Mouse (Mus musculus) left cerebral cortex, adult 2 months (tissue): ENCODE results near the gene Cfl1. TPM values are rescaled to one million over a fixed set of nuclear protein-coding genes. Genes with fewer than 3 reads are reported as not detected.
A peak's percentile ranks its signal among the peaks of the same experiment; 100 is the strongest.

ENCODE experiments used
- DNase-seq, 2 experiments: peaks; one replicate each; pipeline ENCODE4 v3.0.0; 2021 to 2022; ENCODE audit warnings: low spot score in 2 of 2, mixed read lengths in 1 of 2; ENCODE audit errors: extremely low spot score in 1 of 2
- H3K27ac ChIP-seq: fragments of 200-600 bp; 2 replicates; pipeline ENCODE4 v1.8.1; 2022
- H3K4me3 ChIP-seq: fragments of 200-600 bp; 2 replicates; pipeline ENCODE4 v1.8.1; 2022
- CTCF ChIP-seq: fragments of 200-600 bp; IDR thresholded peaks from 2 replicates; pipeline ENCODE4 v1.8.1; 2022; ENCODE audit warnings: antibody characterized with exemption, mild to moderate bottlenecking, moderate library complexity
- intact Hi-C: fragments of 180-260 bp; cut with DNase I; formaldehyde crosslinking; loops from one replicate; pipeline ENCODE4 v1.15.1; 2025
- total RNA-seq, 2 experiments: library from RNA; stranded (reverse); gene quantifications; 2 replicates each; pipeline ENCODE4 v1.2.3; 2021

Cfl1 gene
- total RNA-seq, 2 experiments from 2014 or later: 1,296 to 1,301 TPM

- intact Hi-C loops: no loop called here
- Histone ChIP-seq H3K27ac (no peak overlapping the region), H3K4me3 (no peak overlapping the region)
- no peak for DNase-seq
- TF ChIP-seq CTCF: no peak
Observed at GRCm38 (mm10) chr19:5466916-5467500, 23.2 kb upstream of the Cfl1 start.

- no peak within 1 kb of the TSS for H3K27ac ChIP-seq
- no peak for DNase-seq
- no peak within 1 kb of the TSS for H3K4me3 ChIP-seq
- TF ChIP-seq CTCF: no peak
- intact Hi-C loops: no loop called here
Observed at GRCm38 (mm10) chr19:5468374-5468773, 21.9 kb upstream of the Cfl1 start, which contains the start of gene Ctsw. Gene Ctsw (minus strand): TSS chr19:5468507.

GRCm38 (mm10) chr19:5471846-5472245, 18.4 kb upstream of the Cfl1 start:
- no peak overlapping the region for H3K4me3 ChIP-seq
- DNase-seq: no peak
- TF ChIP-seq CTCF: no peak
- intact Hi-C loops: no loop called here
- H3K27ac ChIP-seq: no peak overlapping the region

- DNase-seq: no peak
- H3K27ac ChIP-seq: no peak overlapping the region
- H3K4me3 ChIP-seq: no peak overlapping the region
- intact Hi-C loops: no loop called here
- TF ChIP-seq CTCF: peak; percentile 40
Observed at GRCm38 (mm10) chr19:5472857-5473256, 17.4 kb upstream of the Cfl1 start.

GRCm38 (mm10) chr19:5473720-5474119, 16.5 kb upstream of the Cfl1 start, which contains the start of gene Efemp2:
Gene Efemp2 (plus strand): TSS chr19:5473954.
- no peak for TF ChIP-seq CTCF
- Histone ChIP-seq H3K27ac (peak within 1 kb of the TSS; percentile 63), H3K4me3 (peak within 1 kb of the TSS; percentile 53)
- DNase-seq: peak; percentile 61 to 72
- intact Hi-C loops: no loop called here

- no peak for TF ChIP-seq CTCF
- Histone ChIP-seq H3K4me3 (peak overlapping the region; percentile 53), H3K27ac (peak overlapping the region; percentile 63)
- no peak for DNase-seq
- intact Hi-C loops: no loop called here
Observed at GRCm38 (mm10) chr19:5474281-5475068, 15.8 kb upstream of the Cfl1 start.

- H3K27ac ChIP-seq: peak overlapping the region; percentile 55
- peak overlapping the region; percentile 53 for H3K4me3 ChIP-seq
- no peak for DNase-seq
- intact Hi-C loops: no loop called here
- TF ChIP-seq CTCF: no peak
Observed at GRCm38 (mm10) chr19:5475069-5475714, 15.1 kb upstream of the Cfl1 start.

- TF ChIP-seq CTCF: no peak
- Histone ChIP-seq H3K27ac (no peak overlapping the region), H3K4me3 (no peak overlapping the region)
- intact Hi-C loops: no loop called here
- DNase-seq: peak in 1 of 2 experiments; percentile 51
Observed at GRCm38 (mm10) chr19:5477004-5477667, 13.1 kb upstream of the Cfl1 start.

GRCm38 (mm10) chr19:5477668-5478300, 12.5 kb upstream of the Cfl1 start:
- TF ChIP-seq CTCF: no peak
- intact Hi-C loops: no loop called here
- no peak for DNase-seq
- no peak overlapping the region for H3K27ac ChIP-seq
- H3K4me3 ChIP-seq: no peak overlapping the region

GRCm38 (mm10) chr19:5480016-5480415, 10.2 kb upstream of the Cfl1 start:
- DNase-seq: no peak
- intact Hi-C loops: no loop called here
- Histone ChIP-seq H3K4me3 (no peak overlapping the region), H3K27ac (no peak overlapping the region)
- TF ChIP-seq CTCF: no peak

- H3K27ac ChIP-seq: no peak overlapping the region
- DNase-seq: no peak
- intact Hi-C loops: no loop called here
- H3K4me3 ChIP-seq: no peak overlapping the region
- no peak for TF ChIP-seq CTCF
Observed at GRCm38 (mm10) chr19:5481398-5481797, 8.9 kb upstream of the Cfl1 start.
